In the genomic region with DNA sequence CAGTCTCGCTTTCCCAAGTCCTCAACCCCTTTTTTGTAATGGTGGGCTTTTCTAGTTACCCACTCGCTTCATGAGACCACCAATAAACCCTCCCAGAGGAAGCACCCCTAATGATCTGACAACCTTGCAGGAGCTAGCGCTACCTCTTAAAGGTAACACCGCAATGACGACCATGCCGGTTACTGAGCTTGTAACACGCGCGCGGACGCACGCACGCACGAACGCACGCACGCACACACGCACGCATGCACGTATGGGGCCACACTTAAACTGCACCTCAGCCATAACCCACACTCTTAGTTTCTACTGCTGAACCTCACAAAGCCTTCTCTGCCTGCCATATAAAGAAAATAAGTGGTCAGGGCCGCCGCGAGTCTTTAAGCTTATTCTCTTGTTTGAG, we compare ENCODE assay signal across 26 mouse cellular contexts. TPM values are rescaled to one million over a fixed set of nuclear protein-coding genes. Genes with fewer than 3 reads are reported as not detected.
DNase-seq lines count a peak whose midpoint lies in the region; ATAC-seq and TF ChIP-seq lines count a peak whose summit lies in the region.
"Had no signal": no experiment of that assay in that cellular context is flagged by ENCODE, and none has a peak within 500 bp of the region (broad histone marks: within the 10 kb centered on the region; RNA-seq: fewer than 3 reads in every experiment).

No protein-coding gene starts in this region.

- no peaks in the 10 kb centered on the region for H3K27me3 ChIP-seq in testis, adult 2 months (ENCODE audit: control insufficient read depth, insufficient read depth, low read length)
- H3K27me3 ChIP-seq: embryonic facial prominence, embryonic 13.5 days; embryonic facial prominence, embryonic 15.5 days; forebrain, embryonic 12.5 days; Patski had no signal

- no peak for ATAC-seq in cerebellum, adult (ENCODE audit: insufficient number of reproducible peaks, low FRiP score, low TSS enrichment)
- ATAC-seq: activated CD4-positive, CD25-positive, alpha-beta regulatory T cell, adult 4 months; forebrain, embryonic 14.5 days; forebrain, embryonic 16.5 days; Patski had no signal

- H3K4me3 ChIP-seq in testis, adult 2 months (ENCODE audit: control insufficient read depth, low read depth, low read length), result peak overlapping the region; percentile 89
- H3K4me3 ChIP-seq: embryonic facial prominence, embryonic 13.5 days; embryonic facial prominence, embryonic 15.5 days; erythroblast, embryonic 14.5 days; forebrain, embryonic 10.5 days; forebrain, embryonic 12.5 days had no signal

- peak; percentile 64; the same call in 1 of the 2 replicates for TF ChIP-seq POLR2A in testis, adult 2 months (IDR thresholded peaks at IDR 0.05; ENCODE audit: control insufficient read depth, low read depth, low read length)

- DNase-seq in testis, postnatal 14 days (ENCODE audit: low spot score), result no peak
- peak; percentile 44 for DNase-seq in R1 (ENCODE audit: low read depth, low spot score)
- DNase-seq in frontal cortex, postnatal 14 days (ENCODE audit: low spot score in 2 of 2), result no peak
- DNase-seq: adrenal gland, adult 8-10 months; adrenal gland, postnatal 14 days; adrenal gland, postnatal 36 days; cerebellum, adult 11 months; cerebellum, adult 18-20 months; cerebellum, adult 8-10 months; cerebellum, adult 9-11 months; cerebellum, postnatal 14 days; cerebellum, postnatal 36 days; embryo, embryonic 11 days had no signal

- TF ChIP-seq CTCF in testis, adult 2 months (IDR thresholded peaks at IDR 0.05; ENCODE audit: control insufficient read depth, insufficient read depth, insufficient replicate concordance, low read depth, low read length), result no peak

- peaks cover 6% of the 10 kb centered on the region for H3K4me1 ChIP-seq in testis, adult 2 months (ENCODE audit: control insufficient read depth, insufficient read depth, low read length)
- H3K4me1 ChIP-seq: embryonic facial prominence, embryonic 13.5 days; embryonic facial prominence, embryonic 15.5 days had no signal

- no peaks in the 10 kb centered on the region for H3K36me3 ChIP-seq in testis, adult 2 months (ENCODE audit: control insufficient read depth, insufficient read depth, low read length)
- H3K36me3 ChIP-seq: G1E had no signal

- peak overlapping the region; percentile 87 for H3K27ac ChIP-seq in testis, adult 2 months (ENCODE audit: control insufficient read depth, insufficient read depth, low read depth, low read length)
- H3K27ac ChIP-seq: embryonic facial prominence, embryonic 13.5 days; embryonic facial prominence, embryonic 15.5 days; forebrain, embryonic 10.5 days; forebrain, embryonic 12.5 days had no signal

RNA-seq across cellular contexts. Expression of a gene that starts 26.8 kb away (rescaled TPM):
- polyA plus RNA-seq in testis, adult 2 months (2012; rRNA removed), result 3.4 and 4.0 TPM in 2 replicates
- polyA plus RNA-seq: C2C12; erythroblast, embryonic 14.5 days; G1E had no signal
